Mouse (Mus musculus): ENCODE measurements around the gene Cisd3. TPM values are rescaled to one million over a fixed set of nuclear protein-coding genes. Genes with fewer than 3 reads are reported as not detected.

The Cisd3 gene
- polyA plus RNA-seq, 1 experiment from 2014 or later, result 14.8 TPM

DNA sequence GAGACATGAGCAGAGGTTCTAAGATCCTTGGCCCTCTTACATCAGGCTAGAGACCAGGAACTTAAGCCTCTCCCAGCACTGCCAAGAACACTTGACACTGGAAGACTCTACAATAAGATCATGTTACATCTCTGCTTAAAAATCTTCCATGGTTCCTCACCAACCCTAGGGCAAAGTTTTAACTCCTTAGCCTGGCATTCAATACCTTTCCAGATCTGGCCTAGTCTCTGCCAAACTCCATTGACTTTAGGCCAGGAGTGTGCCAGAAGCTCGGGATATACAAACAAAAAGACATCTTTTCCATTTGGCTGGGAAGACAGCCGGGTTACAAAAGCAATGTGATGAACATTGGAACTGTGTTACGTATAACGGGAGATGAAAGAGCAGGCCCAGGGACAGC is 52.0 kb downstream of the Cisd3 start:
- Histone ChIP-seq H3K4me1 (replicated peaks; ENCODE audit: control insufficient read depth, insufficient read depth, low read length) (no peaks in the 10 kb centered on the region), H3K9ac (ENCODE audit: low read depth, low read length) (no peak overlapping the region), H3K4me3 (ENCODE audit: low read depth, low read length) (no peak overlapping the region), H3K36me3 (ENCODE audit: control insufficient read depth, insufficient read depth, low read length) (no peaks in the 10 kb centered on the region), H3K27ac (ENCODE audit: low read depth, low read length) (no peak overlapping the region), H3K9me3 (ENCODE audit: control insufficient read depth, low read length) (no peaks in the 10 kb centered on the region), H3K27me3 (ENCODE audit: control insufficient read depth, insufficient read depth, low read length) (no peaks in the 10 kb centered on the region), H3K4me2 (replicated peaks; ENCODE audit: low read depth, low read length) (no peak overlapping the region)
- 83% methylated on average over 4 of the region's 4 CpGs for WGBS
- DNase-seq (ENCODE audit: low spot score) (no peak), ATAC-seq (ENCODE audit: low FRiP score) (no peak)

Other genes with a start within 250 kb of the Cisd3 start
- 0.20 TPM in 1 of 2 replicates, not detected in the other for gene 4933428G20Rik, start 185.5 kb upstream of the Cisd3 start, polyA plus RNA-seq (2014; fragmentation: Nextera tagmentation; extraction: Ambion mirVana)
- gene Srcin1, start 109.6 kb upstream of the Cisd3 start, polyA plus RNA-seq (2014; fragmentation: Nextera tagmentation; extraction: Ambion mirVana), result 1.9 and 2.2 TPM in 2 replicates
- 5.7 and 9.1 TPM in 2 replicates for gene Epop, start 56.1 kb upstream of the Cisd3 start, polyA plus RNA-seq (2014; fragmentation: Nextera tagmentation; extraction: Ambion mirVana)
- 4.1 and 4.2 TPM in 2 replicates for gene Mllt6, start 22.4 kb upstream of the Cisd3 start, polyA plus RNA-seq (2014; fragmentation: Nextera tagmentation; extraction: Ambion mirVana)
- 16.9 and 18.6 TPM in 2 replicates for gene Pcgf2, start 14.7 kb downstream of the Cisd3 start, polyA plus RNA-seq (2014; fragmentation: Nextera tagmentation; extraction: Ambion mirVana)
- gene Psmb3, start 17.6 kb downstream of the Cisd3 start, polyA plus RNA-seq (2014; fragmentation: Nextera tagmentation; extraction: Ambion mirVana), result 468 and 507 TPM in 2 replicates
- gene Pip4k2b, start 58.9 kb downstream of the Cisd3 start, polyA plus RNA-seq (2014; fragmentation: Nextera tagmentation; extraction: Ambion mirVana), result 2.9 and 3.4 TPM in 2 replicates
- gene Cwc25, start 80.7 kb downstream of the Cisd3 start, polyA plus RNA-seq (2014; fragmentation: Nextera tagmentation; extraction: Ambion mirVana), result 13.1 and 17.0 TPM in 2 replicates
- gene 1700001P01Rik, start 90.1 kb downstream of the Cisd3 start, polyA plus RNA-seq (2014; fragmentation: Nextera tagmentation; extraction: Ambion mirVana), result 0.39 and 0.60 TPM in 2 replicates
- 437 and 458 TPM in 2 replicates for gene Rpl23, start 96.6 kb downstream of the Cisd3 start, polyA plus RNA-seq (2014; fragmentation: Nextera tagmentation; extraction: Ambion mirVana)
- 45.8 and 61.1 TPM in 2 replicates for gene Lasp1, start 113.2 kb downstream of the Cisd3 start, polyA plus RNA-seq (2014; fragmentation: Nextera tagmentation; extraction: Ambion mirVana)
- gene B230217C12Rik, start 155.0 kb downstream of the Cisd3 start, polyA plus RNA-seq (2014; fragmentation: Nextera tagmentation; extraction: Ambion mirVana), result 15.1 TPM in 2 replicates
- 0.53 and 1.0 TPM in 2 replicates for gene Fbxo47, start 198.3 kb downstream of the Cisd3 start, polyA plus RNA-seq (2014; fragmentation: Nextera tagmentation; extraction: Ambion mirVana)